Mouse (Mus musculus) frontal cortex, postnatal 36 days (tissue): ENCODE results near the gene Krtap3-3.
"Not testable (repeated sequence)": the region's sequence is repeated elsewhere in the genome, so short reads cannot be mapped to it uniquely, and the experiment has no call there.

Experiments used
- DNase-seq, 2 experiments: peaks; one replicate each; pipeline ENCODE4 v3.0.0; 2022; ENCODE audit warnings: low spot score in 2 of 2

Gene Krtap3-3

DNA sequence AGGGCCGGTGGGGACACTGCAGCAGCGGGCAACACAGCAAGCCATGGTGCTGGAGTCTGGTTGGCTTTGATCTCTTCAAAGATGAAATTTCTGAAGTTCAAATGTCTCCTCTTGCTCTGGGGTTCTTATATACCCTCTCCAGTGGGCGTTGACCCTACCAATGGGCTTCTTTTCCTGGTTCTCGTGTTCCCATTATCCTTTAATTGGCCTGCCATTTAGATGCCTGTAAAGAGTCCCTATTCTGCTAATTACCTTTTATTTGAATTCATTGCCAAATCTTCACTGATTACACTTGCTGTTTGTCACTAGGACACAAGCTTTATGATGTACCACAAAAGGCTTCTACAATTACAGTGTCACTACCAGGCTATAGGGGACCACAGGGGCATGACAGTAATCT, at the start of gene Krtap3-3:
Krtap3-3 (minus strand) TSS at position 101 of the 400 bp plus-strand sequence.
- DNase-seq = no peak

DNA sequence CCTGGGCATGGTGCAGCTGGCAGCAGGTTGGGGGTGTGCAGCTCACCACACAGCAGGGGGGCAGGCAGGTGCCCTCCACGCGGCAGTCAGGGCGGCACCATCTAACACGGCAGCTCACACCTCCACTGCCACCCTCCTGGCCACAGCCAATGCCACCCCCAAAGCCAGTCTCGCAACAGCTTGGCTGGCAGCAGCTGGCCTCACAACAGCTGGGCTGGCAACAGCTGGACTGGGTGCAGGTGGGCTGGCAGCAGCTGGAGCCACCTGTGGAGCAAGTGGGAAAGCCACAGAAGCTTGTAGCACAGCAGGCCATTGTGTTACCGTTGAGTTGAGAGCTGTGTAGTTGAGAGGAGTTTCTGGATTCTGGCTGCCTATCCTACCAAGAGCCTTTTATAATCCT, 47.1 kb upstream of the Krtap3-3 start, which contains the start of gene Krtap9-3:
Krtap9-3 (minus strand) TSS at position 364 of the 400 bp plus-strand sequence.
- DNase-seq = not testable (repeated sequence)

DNA sequence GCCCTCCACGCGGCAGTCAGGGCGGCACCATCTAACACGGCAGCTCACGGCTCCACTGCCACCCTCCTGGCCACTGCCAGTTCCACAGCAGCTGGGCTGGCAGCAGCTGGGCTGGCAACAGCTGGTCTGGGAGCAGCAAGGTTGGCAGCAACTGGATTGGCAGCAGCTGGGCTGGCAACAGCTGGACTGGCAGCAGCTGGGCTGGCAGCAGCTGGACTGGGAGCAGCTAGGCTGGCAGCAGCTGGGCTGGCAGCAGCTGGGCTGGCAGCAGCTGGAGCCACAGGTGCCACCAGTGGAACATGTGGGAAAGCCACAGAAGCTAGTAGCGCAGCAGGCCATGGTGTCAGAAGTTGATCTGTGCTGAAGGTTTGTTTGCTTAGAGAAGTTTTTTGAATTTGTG, 40.3 kb upstream of the Krtap3-3 start, which contains the start of gene Krtap1-3:
Krtap1-3 (minus strand) TSS at position 359 of the 400 bp plus-strand sequence.
- no peak for DNase-seq

- DNase-seq = peak; percentile 17 to 27
Measured at GRCm38 (mm10) chr11:99585096-99585495, 34.4 kb upstream of the Krtap3-3 start.

- no peak for DNase-seq
Measured at GRCm38 (mm10) chr11:99583245-99583704, 32.6 kb upstream of the Krtap3-3 start, which contains the start of gene Krtap1-4. Gene Krtap1-4 (minus strand): TSS chr11:99583654.

- DNase-seq = no peak
Measured at GRCm38 (mm10) chr11:99581564-99581963, 30.9 kb upstream of the Krtap3-3 start.

DNA sequence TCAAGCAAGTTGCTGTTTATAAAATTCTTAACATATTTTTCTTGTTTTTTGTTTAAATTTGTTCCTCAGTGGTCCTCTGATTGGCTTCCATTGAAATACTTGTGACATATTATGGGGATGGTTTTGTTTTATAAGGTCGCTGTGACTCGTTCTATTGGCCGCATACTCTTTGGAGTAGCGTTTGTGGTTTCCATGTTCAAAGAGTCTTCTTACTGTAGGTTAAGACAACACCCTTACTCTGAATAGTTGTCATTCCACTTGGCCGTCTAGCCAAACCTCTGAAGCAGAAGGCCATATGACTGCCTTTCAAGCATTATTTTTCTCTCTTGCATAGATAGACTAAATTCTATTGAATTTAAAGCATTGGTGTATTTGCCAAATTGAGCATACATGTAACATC, 30.4 kb upstream of the Krtap3-3 start:
- DNase-seq = no peak

GRCm38 (mm10) chr11:99580636-99581035, 30.0 kb upstream of the Krtap3-3 start, which contains the start of gene Krtap1-5:
Gene Krtap1-5 (minus strand): TSS chr11:99581016.
- DNase-seq = no peak

DNA sequence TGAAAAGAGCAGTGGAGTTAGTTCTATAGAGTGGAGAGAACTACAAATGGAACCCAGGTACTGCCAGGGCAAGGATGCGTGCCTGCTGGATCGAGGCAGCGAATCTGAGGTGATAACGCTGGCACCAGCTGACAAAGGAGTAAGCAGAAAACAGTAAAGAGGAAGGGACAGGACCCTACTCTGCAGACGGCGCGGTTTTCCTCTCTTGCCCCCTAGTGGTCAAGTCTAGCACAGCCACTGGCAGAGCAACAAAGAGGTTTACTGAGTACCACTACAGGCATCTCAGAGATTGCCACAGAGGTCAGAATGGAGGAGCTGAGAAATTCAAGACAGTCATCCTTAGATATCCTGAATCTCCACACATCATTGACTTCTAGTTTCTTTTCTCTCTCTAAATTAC, 23.4 kb upstream of the Krtap3-3 start:
- peak; percentile 54 to 62 for DNase-seq

DNA sequence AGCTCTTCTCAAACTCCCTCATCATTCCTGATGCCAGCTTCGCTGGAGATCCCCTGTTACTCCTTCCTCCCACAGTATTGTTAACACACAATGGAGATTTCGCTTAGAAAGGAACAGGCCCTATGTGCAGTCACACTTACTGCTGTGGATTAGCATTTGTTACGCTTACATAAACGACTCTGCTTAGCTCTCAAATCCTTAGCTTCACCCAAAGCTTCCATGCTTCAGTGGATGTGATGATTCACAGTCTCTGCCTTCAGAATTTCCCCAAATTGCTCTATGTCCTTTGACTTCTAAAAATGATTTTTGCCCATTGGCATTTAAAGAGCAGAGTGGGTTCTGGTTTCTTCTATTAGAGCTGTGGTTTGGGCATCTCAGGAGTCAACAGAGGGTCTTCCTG, 22.5 kb upstream of the Krtap3-3 start:
- DNase-seq = peak in 1 of 2 experiments; percentile 20

GRCm38 (mm10) chr11:99566530-99566929, 15.9 kb upstream of the Krtap3-3 start, which contains the start of gene Krtap3-1:
Gene Krtap3-1 (minus strand): TSS chr11:99566630.
- DNase-seq = no peak

DNA sequence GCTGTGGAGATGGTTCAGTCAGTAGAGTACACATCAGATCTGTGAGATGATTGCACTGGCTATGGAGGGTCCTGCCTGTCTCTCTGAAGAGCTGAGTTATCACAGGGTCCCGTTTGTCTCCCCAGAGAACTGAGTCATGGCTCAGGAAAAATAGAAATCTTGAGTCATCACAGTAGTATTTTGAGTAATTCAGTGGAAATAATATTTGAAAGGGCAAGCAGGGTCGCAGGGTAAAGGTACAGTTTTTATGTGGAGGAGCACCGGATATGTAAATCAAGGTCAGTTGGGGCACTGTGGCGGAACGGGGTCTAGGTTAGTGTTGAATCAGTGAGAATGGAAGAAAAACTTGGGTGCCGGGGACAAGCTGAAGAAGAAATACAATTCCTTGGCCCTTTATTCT, 11.9 kb upstream of the Krtap3-3 start:
- DNase-seq = no peak

DNA sequence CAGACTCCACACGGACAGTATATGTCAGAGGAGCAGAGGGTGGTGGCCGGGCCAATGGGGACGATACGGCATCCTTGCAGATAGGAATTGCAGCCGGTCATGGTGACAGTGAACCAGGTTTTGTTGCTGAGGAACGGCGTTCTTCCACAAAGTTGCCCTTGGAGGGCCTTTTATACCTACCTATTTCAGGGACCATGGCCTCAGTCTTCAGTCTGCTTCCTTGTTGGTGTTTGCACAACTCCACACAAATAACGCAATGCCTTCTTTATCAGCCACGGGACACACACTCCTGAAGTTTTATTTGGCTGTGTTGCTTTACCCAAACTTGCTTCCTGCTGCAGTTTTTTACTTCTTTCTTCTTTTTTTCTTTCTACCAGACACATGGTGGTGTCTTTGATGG, 8.7 kb upstream of the Krtap3-3 start, which contains the start of gene Gm11939:
Gm11939 (minus strand) TSS at position 101 of the 400 bp plus-strand sequence.
- no peak for DNase-seq

DNA sequence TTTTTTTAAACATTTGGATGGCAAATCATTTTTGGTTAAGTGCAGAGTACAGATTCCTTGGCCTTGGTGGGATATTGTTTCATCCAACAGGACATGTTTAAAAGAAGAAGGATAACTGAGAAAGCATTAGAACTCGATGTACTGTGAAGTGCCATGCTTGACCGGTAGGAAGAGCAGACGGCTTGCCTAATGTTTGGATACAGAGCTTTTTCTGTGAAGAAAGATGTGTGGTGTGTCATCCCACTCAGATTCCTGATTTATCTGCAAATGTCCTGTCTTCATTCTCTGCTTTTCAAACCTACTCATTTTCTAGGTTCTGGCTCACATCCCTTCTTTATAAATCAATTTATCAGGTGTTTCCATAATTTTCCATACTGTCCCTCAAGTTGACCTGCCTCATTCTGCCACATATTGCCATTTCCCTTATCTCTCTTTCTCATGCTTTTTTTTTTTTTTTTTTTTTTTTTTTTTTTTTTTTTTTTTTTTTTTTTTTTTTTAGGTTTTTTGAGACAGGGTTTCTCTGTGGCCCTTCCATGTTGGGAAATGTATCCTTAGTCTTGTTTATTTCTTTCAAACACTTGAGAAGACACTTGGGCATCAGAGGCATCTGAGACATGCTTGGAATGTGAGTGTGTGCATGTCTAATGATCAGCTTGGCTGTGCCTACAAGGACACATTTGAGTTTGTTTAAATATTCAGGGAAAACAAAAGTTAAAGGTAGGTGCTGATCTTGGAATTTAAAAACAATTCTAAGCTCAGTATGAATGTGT, 7.5 kb upstream of the Krtap3-3 start:
- no peak for DNase-seq

DNA sequence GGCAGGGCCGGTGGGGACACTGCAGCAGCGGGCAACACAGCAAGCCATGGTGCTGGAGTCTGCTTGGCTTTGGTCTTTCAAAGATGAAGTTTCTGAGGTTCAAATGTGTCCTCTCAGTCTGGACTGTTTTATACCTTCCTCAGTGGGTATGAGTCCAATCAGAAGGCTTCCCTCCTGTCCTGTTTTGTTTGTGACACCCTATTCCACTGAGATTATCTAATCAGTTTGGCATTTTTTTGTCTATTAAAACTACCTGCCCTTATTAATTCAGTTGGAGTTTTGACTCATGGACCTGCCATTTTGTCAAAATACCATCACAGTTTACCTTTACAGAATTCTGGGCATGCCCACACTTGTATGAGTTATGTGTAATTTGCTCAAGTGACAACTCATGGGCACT, 6.1 kb upstream of the Krtap3-3 start, which contains the start of gene Krtap3-2:
Krtap3-2 (minus strand) TSS at position 101 of the 400 bp plus-strand sequence.
- DNase-seq = no peak

DNA sequence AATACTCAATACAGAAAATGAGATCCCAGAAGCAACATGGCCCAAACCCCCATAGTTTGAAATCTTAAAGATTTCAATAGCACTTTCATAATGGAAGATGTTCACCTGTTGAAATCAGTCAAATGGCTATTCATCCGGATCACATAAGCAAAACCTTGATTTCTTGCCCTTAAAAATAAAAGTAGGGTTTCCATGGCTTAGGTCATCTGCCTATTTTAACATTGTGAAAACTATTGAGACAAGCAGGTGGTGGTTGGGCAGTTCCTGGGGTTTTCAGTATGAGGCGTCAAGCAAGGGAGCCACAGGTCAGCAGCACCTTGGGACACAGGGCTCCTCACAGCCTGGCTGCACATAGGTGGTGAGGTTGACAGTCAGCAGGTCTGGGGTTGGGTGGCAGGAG, 5.5 kb upstream of the Krtap3-3 start:
- no peak for DNase-seq

DNA sequence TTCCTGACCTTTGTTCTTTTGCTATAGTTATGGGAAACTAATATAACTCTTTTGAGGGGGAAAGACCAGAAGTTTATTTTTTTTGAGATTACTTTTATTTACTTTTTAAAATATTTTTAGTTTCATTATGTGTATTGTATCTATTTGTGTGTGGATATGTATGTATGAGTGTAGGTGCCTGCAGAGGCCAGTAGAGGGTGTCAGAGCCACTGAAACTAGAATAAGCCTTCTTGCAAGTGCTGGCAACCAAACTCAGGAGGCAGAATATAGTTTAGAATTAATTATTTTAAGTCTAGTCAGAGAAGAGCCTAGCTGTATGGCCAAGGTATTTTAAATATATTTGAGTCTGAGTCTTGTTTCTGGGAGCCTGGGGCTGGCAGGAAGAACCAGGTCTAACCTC, 2.8 kb downstream of the Krtap3-3 start:
- no peak for DNase-seq

DNA sequence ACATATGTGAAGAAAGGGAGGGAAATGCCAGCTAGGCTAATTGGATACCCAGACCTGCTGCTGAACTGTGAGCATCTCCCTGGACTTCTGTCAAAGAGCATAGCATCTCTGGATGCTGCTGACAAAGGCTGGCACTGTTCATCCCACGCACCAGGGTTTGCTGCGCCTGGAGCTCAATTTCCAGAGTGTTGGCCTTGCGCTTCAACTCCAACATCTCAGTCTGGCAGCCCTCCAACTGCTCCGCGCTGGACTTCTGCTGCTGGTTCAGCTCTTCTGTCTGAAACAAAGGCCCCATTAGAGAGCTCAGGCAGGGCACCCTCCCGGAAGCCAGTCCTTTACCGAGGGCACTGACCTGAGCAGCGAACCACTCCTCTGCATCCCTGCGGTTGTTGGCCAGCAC, 10.9 kb downstream of the Krtap3-3 start:
- DNase-seq = peak; percentile 27 to 49

GRCm38 (mm10) chr11:99521288-99521860, 29.3 kb downstream of the Krtap3-3 start, which contains the start of gene Krt39:
Gene Krt39 (minus strand): TSS chr11:99521338.
- DNase-seq = no peak

- DNase-seq = no peak
Measured at GRCm38 (mm10) chr11:99514098-99514497, 36.6 kb downstream of the Krtap3-3 start.
